Mouse (Mus musculus) frontal cortex, postnatal 14 days (tissue): Measurements from ENCODE around the gene Clic6.
"Not testable (repeated sequence)": the region's sequence is repeated elsewhere in the genome, so short reads cannot be mapped to it uniquely, and the experiment has no call there.

Source experiments
- DNase-seq, 2 experiments: peaks; one replicate each; pipeline ENCODE4 v3.0.0; 2022; ENCODE audit warnings: low spot score in 2 of 2

Clic6 gene

DNA sequence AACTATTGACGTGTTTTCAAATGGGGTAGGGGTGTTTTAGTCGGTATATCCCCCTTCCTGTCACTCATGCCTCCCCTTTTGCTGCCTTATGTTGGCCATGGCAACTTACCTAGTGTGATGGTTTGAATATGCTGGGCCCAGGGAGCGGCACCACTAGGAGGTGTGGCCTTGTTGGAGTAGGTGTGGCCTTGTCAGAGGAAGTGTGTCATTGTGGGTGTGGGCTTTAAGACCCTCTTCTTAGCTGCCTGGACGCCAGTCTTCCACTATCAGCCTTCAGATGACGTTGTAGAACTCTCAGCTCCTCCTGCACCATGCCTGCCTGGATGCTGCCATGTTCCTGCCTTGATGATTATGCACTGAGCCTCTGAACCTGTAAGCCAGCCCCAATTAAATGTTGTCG is 14.8 kb upstream of the Clic6 start, which contains the start of gene Rcan1:
Gene Rcan1 (minus strand): TSS at position 162 of the 400 bp plus-strand sequence.
- no peak for DNase-seq

- no peak for DNase-seq
Observed at GRCm38 (mm10) chr16:92472898-92473297, 12.6 kb upstream of the Clic6 start.

DNA sequence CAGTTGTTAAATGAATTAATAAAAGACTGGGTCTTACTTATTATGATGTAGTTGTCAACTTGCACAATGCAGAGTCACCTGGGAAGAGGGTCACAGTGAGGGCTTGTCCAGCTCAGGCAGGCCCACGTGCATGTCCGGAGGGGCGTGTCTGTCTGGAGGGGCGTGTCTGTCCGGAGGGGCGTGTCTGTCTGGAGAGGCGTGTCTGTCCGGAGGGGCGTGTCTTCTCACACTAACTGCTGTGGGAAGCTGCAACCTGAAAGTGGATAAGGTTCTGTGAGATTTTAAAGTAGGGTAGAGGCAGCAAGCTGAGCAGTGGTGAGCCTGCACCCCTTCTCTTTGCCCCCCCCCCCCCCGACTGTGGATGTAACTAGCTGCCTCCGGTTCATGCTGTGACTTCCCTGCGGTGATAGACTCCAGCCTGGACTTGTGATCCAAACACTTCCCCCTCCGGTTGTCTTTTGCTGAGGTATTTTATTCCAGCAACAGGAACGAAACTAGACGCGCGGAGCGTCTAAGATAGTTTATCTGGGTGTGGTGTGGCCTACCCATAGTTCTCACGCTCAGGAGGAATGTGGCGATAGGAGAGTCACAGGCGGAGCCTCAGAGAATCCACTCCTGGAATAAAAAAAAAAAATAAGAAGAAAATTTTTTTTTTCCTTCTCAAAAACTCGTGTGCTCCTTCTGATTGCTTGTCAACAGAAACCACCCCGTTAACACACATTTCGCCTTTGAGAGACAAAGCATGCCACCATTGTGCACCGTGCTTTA is 10.3 kb upstream of the Clic6 start:
- no peak for DNase-seq

GRCm38 (mm10) chr16:92478561-92479150 is 6.9 kb upstream of the Clic6 start:
- peak in 1 of 2 experiments; percentile 65 for DNase-seq

DNA sequence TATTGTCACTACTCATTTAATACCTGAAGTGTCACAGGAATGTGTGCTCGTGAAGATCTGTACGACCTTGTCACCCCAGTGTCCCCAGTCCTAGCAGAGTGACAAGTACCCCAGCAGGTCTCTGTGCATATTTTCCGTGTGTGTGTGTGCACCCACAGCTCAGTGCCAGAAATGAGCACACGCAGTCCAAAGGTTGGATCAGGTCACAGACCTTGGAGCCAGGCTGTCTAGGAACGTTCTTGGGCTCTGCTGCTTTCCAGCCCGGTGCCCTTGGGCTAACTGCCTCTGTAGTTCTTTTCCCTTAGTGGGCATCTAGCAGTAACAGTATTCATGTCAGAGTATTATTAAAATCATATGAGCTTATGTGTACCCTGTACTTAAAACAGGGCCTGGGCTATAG is 1.6 kb downstream of the Clic6 start:
- no peak for DNase-seq

- no peak for DNase-seq
Observed at GRCm38 (mm10) chr16:92487489-92487888, 2.0 kb downstream of the Clic6 start.

DNA sequence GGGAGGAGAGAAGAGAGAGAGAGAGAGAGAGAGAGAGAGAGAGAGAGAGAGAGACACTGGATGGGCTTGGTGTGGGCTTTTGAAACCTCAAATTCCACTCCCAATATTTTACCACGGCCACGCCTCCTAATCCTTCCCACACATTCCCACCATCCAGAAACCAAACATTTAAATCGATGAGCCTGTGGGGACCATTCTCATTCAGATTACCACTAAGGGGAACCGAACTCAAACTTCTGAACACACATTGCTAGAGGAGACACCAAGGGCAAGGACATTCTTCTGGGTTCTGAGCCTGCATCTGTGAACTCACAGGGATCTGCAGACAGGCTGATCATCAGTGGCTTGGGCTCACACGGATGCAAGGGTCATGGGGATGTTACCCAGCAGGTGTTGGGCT is 2.9 kb downstream of the Clic6 start:
- DNase-seq, result no peak

DNA sequence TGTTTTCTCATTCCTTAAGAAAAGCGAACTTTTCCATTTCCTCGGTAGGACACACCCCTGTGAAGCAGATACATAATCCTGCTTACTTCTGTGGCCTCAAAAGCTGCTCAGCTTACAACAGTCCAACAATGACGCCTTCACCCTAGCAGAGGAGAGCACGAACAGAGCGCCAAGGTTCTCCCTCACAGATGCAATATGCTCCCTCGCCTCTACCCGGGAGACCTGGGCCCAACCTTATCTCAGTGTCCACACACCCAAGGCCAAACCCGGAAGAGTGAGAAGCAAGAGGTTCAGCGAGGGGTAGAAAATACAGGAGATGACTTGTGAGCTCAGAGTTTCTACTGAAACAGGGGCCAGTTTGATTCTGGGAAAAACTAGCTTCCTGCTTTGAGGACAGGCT is 3.8 kb downstream of the Clic6 start:
- DNase-seq, result no peak

- DNase-seq, result no peak
Observed at GRCm38 (mm10) chr16:92497851-92498588, 12.5 kb downstream of the Clic6 start.

GRCm38 (mm10) chr16:92498589-92498981 is 13.0 kb downstream of the Clic6 start:
- DNase-seq, result no peak

DNA sequence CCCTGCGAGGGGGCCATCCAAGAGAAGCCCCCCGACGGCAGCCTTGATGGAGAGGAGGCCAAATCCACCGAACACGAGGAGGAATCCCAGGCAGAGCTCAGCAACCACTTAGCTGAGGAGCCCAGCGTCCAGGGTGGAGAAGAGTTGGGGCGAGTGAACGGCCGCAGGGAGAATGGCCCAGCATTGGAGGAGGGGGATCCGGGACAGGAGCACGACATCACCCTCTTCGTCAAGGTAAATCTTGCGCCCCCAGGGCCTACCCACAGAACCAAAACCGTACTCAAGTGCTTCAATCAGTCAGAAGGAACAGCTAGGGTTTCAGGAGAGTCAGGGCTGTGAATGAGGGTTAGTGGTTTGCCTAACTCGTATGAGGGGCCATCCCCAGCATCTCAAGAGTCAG is 13.8 kb downstream of the Clic6 start:
- DNase-seq, result no peak

DNA sequence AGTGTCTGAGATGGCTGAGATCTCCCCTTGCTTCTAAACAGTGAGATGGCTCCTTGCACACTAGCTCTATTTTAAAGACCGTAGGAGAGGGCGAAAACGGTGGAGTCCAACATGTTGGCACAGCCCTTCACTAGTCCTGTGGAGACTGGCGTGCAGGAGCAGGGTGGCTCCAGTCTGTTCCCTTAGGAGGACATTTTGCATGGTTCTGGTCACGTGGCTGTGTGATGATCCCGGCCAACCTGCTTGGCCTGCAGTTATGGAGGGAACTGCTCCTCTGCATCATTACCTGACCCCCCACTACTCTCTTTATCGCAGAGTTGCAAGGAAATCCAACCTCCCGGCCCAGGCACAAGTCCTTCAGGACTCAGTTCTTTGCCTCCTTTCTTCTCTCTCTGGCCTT is 15.0 kb downstream of the Clic6 start:
- no peak for DNase-seq

GRCm38 (mm10) chr16:92503105-92503504 is 17.6 kb downstream of the Clic6 start:
- no peak for DNase-seq

- DNase-seq, result no peak
Observed at GRCm38 (mm10) chr16:92507573-92507972, 22.0 kb downstream of the Clic6 start.

DNA sequence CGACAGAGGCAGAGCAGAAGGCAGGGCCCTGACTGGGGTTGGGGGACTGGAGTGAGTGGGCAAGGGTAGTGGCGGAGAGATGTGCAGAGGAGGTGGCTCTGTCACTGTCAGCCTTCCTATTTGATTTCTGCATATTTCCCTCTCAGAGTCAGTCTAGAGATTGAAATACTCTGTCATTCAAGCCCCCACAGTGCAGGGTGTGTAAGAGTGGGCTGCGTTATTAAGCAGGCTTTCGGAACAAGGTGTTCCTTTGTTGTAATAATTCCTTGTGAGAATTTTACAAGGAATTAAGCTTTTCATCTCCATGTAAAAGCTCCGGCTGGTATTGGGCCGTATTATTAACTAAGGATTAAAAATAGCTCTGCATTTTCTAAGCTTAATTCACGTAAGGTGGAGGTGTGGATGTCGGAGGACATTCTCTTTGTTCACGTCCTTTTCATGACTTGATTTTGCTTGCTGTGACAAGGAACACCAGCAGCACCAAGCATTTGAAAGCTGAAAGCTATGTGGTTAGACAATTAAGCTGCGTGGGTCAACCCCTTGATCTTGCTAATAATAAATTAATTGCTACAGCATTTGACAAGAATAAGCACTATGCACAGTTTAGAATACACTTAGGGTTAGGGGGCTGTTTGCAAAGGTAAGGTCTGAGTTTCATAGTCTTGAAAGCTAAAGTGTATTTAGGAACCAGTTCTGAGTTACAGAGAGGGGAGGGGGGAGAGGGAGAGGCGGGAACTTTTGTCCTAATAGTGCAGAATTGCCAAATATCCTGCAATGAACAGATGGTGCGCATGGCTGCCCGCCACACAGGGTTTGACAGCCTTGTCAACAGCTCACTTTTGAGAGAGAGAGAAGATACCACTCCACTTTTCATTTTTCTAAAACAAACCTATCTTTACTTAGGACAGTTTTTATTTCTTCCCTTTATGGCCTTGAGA is 25.6 kb downstream of the Clic6 start:
- DNase-seq, result no peak

DNA sequence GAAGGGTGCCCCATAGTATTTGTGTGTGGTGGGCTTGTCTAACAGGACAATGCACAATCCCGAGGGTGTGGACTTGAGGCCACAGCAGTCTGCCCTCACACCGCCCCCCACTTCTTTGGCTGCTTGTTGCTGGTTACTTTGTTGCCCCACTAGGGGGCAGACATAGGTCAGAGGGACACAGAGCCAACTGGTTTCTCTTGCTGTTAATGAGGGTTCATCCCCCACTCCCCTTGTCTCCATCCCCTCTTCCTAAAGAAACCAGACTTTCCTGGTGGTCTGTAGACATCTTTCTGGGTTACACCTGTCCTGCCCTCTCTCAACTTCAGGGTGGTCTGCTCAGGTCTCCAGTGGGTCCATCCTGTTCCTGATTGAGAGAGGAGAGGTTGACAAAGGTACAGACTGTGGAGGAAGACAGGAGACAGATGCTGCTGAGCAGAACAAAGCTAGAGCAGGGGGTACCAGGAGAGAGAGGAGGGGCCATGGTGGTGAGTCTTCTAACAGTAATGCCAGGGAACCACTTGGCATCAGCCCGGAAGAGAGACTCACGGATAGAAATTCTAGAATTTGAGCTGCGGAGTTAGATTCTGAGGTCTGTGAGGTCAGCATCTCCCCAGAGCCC is 26.3 kb downstream of the Clic6 start:
- no peak for DNase-seq

DNA sequence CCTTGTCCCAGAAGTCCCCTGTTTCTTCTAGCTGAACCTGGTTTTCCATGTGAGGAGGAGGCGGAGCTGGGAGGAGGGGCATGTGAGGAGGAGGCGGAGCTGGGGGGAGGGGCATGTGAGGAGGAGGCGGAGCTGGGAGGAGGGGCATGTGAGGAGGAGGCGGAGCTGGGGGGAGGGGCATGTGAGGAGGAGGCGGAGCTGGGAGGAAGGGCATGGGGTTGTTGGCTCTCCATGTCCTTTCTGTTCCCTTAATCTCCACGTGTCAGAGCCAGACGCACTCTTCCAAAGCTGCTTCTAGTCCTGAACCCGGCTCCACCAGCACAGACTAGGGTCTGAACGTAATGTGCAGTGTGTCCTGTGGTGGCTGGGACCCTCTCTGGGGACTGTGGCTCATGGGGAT is 29.4 kb downstream of the Clic6 start:
- not testable (repeated sequence) for DNase-seq

DNA sequence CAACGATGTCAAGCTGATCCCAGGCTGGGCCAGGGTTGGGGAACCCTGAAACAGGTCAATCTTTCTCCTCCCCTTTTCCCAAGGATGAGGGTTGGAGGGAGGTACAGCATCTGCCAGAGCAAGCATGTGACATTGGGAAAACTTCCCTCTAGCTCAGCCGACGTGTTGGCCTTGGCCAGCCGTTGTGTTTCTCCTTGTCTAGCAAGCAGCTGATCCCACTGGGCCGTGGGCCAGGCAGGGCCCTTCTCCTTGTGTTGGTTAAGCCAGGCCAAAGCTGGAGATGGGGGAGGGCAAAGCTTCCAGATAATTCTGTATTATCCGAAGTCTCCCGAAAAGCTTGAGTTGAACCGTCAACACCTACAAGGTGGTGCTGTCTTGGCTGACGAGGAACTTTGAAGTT is 30.6 kb downstream of the Clic6 start:
- DNase-seq, result no peak

DNA sequence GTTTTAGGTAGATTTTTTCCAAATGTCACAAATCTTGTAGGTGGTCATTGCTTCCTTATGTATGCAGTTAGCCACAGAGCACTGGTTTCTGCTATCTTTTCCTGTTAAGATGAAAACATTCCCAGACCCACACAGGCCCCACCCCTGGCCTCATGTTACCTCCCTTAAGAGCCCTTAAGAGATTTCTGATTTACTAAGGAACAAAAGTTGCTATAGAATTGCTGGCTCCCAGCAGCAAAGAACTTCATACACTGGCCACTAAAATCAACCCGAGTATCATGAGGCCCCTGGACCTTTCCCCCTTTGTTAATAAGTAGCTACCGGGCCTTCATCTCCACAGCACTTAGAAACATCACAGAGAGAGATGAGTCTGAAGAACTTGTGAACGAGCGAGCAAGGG is 33.2 kb downstream of the Clic6 start:
- no peak for DNase-seq

DNA sequence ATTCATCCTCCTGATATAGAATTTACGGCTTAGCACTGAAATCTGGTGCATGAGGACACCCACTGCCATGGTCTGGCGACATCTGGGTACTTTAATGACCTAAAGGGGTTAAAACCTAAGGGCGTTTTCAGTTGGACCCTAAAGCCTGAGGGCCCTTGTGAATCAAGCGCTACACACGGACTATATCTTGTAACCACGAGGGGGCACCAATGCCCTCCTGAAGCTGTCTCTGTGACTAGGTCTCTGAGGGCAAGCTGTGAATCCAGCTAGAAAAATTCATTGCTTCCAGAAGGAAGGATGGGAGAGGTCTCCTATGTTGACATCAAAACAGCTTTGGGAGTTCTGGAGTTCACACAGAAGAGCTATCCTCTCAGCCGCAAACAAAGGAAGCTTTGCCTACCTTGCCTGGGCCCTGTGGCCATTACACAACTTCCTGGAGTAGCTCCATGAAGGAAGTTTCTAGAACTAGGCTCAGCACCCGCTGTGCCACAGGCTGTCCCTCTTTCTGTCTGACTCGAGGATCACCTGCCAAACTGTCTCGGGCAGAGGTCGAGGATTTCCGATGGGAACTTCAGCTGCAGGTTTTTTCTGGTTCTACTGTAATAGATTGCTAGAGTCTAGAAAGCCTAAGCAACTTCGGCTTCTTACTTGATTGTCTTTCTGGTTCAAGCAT is 34.4 kb downstream of the Clic6 start:
- DNase-seq, result no peak

- no peak for DNase-seq
Observed at GRCm38 (mm10) chr16:92523351-92523750, 37.8 kb downstream of the Clic6 start.
